Mouse (Mus musculus): ENCODE data around the gene Mmadhc.

Gene Mmadhc

DNA sequence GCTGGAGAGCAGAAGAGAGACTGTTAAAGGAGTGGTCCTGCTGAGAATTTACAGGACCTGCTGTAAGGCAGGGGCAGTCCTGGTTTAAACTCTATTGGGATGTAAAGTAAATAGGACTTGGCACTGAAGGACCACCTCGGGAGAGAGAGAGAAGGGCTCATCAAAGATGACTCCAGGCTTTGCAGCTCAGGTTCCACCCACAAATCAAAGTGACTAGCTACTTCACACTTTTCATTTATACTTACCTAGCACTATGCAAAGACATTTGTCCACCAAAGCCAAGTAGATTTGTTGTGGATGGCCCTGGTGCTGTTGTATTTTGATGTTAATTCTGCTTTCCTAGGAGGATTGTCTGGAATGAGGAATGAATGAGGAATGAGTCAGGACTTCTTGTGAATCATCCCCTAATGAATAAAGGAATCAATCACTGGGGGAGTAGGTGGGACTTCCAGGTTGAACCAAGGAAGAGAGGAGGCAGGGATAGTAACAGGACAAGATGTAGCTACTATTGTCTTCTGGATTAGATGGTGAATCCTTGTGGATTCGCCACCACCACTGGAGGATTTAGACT is 31.3 kb downstream of the Mmadhc start:
- DNase-seq (ENCODE audit: low read depth): peak; percentile 59

DNA sequence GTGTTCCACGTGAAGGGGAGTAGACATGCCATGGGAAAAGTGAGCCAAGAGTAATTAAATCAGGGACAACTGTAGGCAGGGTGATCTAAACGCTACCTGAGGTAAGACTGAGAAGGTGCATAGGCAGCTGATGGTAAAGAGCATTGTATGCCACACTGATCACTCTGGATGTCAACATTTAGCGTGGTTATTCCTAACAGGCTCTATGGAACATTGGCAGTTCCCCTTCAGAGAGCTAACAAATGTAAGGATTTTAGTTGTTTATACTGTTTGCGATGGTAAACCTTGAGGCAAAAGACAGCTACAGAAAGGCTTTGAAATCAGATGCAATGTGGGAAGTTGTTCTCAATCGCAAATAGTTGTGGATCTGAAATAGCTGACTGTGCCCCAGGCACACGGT is 32.5 kb downstream of the Mmadhc start:
- DNase-seq (ENCODE audit: low read depth): no peak

DNA sequence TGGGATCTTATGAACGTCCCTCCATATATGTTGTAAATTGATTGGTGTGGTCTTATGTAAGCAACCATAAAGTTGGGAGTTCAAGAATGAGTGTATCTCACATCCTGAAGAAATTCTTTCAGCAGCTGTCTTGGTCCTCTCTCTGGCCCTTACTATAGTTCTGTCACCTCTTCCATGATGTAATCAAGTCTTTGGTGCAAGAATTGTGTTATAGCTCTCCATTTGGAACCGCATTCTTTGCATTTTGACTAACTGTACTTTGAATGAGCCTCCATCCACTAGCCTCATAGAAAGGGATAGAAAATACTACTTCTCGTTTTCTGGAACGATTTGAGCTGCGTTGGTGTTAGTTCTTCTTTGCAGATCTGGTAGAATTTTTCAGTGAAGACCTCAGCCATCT is 41.6 kb downstream of the Mmadhc start:
- no peak for DNase-seq (ENCODE audit: low read depth)

DNA sequence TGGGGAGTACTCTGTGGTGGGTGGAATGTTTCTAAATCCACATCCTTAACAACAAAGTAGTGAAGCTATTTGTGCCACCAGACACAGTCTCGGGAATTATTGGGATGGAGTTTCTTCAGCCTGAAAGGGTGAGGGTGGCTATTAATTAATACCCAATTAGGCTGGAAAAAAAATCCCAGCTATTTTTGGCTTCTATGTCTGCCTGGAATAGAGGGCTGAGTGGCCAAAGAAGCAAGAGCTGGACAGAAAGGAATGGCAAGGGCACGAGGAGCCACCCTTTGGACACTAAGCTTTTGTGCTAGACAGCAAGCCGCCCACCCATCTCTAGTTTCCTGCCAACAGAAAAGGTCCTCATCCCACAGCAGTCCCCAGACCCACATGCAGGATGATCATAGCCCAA is 48.0 kb downstream of the Mmadhc start:
- DNase-seq (ENCODE audit: low read depth): no peak

DNA sequence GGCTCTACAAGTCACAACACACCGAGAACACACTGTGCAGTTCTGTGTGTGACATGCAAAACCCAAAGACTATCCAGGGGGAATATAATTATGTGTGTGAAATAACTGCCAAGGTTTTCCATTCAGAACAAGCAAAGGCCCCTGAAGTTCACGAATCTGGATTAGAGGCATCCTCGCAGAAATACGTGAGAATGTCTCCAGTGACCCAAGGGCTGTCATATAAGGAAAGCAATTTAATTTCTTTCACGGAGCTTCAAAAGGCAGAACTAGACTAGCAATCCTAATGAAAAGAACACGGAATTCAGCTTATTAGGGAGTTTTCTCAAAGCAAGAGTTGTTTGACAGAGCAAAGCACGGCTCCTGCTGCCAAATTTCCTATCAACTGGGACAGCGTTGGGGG is 63.1 kb downstream of the Mmadhc start:
- no peak for DNase-seq (ENCODE audit: low read depth)

Data from NIH3T3 (cell line).